In the genomic region with DNA sequence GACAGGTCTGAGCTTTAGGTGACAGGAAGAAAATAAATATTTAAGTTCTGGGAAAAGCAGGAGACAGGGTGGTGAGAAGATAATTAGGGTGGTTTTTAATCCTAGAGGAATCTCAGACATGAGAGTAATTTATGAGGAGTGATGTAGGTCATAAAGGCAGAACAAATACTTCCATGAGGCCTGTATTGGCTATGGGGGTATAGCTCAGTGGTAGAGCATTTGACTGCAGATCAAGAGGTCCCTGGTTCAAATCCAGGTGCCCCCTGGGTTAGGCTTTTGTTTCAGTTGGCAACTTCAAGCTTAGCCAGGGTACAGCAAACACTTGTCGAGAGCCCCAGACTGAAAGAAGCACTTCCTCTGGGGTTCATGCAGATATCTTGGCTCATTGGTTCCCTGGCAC, we compare ENCODE assay signal across 24 mouse cellular contexts.
DNase-seq lines count a peak whose midpoint lies in the region; ATAC-seq and TF ChIP-seq lines count a peak whose summit lies in the region.
"Had no signal": no experiment of that assay in that cellular context is flagged by ENCODE, and none has a peak within 500 bp of the region (broad histone marks: within the 10 kb centered on the region; RNA-seq: fewer than 3 reads in every experiment).

No protein-coding gene starts in this region.

- dilution Hi-C loops in CH12.LX (cut with MboI; ENCODE audit: extremely low pct_ligation_motif_present, extremely low pct_unique_long_range_greater_than_20kb, low sequenced_read_pairs) = no loop called here

- H3K79me2 ChIP-seq in CH12.LX (replicated peaks; ENCODE audit: control insufficient read depth, extremely low read depth, insufficient read depth, poor library complexity, severe bottlenecking) = no peaks in the 10 kb centered on the region
- H3K79me2 ChIP-seq in MEL (ENCODE audit: control insufficient read depth, insufficient read depth, low read length, poor library complexity) = no peaks in the 10 kb centered on the region

- no peak for TF ChIP-seq RAD21 in CH12.LX (IDR thresholded peaks at IDR 0.05; ENCODE audit: low read depth, low read length)
- TF ChIP-seq RAD21 in MEL (IDR thresholded peaks at IDR 0.05; ENCODE audit: low read depth, low read length) = no peak

- H3K27me3 ChIP-seq in CH12.LX (replicated peaks) (no peaks in the 10 kb centered on the region), MEL (ENCODE audit: control insufficient read depth in 1 of 2, insufficient read depth in 2 of 2, low read length in 2 of 2) (no peaks in the 10 kb centered on the region)
- peaks cover 12% of the 10 kb centered on the region for H3K27me3 ChIP-seq in hindbrain, embryonic 14.5 days (ENCODE audit: control insufficient read depth, insufficient read depth, low read length)
- H3K27me3 ChIP-seq: Patski had no signal

- TF ChIP-seq POLR2A in CH12.LX (IDR thresholded peaks at IDR 0.05; ENCODE audit: low read depth, low read length) = no peak
- no peak for TF ChIP-seq POLR2A in MEL (IDR thresholded peaks at IDR 0.05; ENCODE audit: control insufficient read depth in 1 of 2, insufficient read depth in 1 of 2, low read depth in 1 of 2, low read length in 2 of 2, poor library complexity in 1 of 2)

- TF ChIP-seq CTCF in CH12.LX (conservative IDR thresholded peaks at IDR 0.05 in 1 of 2, IDR thresholded peaks at IDR 0.05 in 1 of 2; ENCODE audit: low read depth in 2 of 2, low read length in 2 of 2) (no peak), MEL (IDR thresholded peaks at IDR 0.05 in 2 of 3, conservative IDR thresholded peaks at IDR 0.05 in 1 of 3; ENCODE audit: control insufficient read depth in 1 of 3, insufficient read depth in 1 of 3, low read depth in 2 of 3, low read length in 3 of 3, poor library complexity in 1 of 3, severe bottlenecking in 1 of 3) (no peak)

- H3K27ac ChIP-seq in CH12.LX (ENCODE audit: insufficient read depth, low read depth) = no peak overlapping the region
- H3K27ac ChIP-seq in MEL (ENCODE audit: control insufficient read depth, low read depth, low read length) = no peak overlapping the region
- no peak overlapping the region for H3K27ac ChIP-seq in hindbrain, embryonic 14.5 days

- in situ Hi-C loops in CH12.LX (cut with MboI; ENCODE audit: low pct_ligation_motif_present, low pct_unique_long_range_greater_than_20kb, low sequenced_read_pairs) = no loop called here

- no peak overlapping the region for H3K9ac ChIP-seq in CH12.LX (ENCODE audit: insufficient read depth, low read depth)
- no peak overlapping the region for H3K9ac ChIP-seq in MEL (ENCODE audit: control insufficient read depth, low read depth, low read length, poor library complexity, severe bottlenecking)
- no peak overlapping the region for H3K9ac ChIP-seq in hindbrain, embryonic 14.5 days

- no peak for ATAC-seq in hindbrain, embryonic 14.5 days (ENCODE audit: low FRiP score)
- ATAC-seq: activated CD4-positive, CD25-positive, alpha-beta regulatory T cell, adult 4 months; CD4-positive, CD25-positive, alpha-beta regulatory T cell, adult 4 months; Patski had no signal

- TF ChIP-seq EP300 in CH12.LX (IDR thresholded peaks at IDR 0.05; ENCODE audit: low read length) = no peak
- TF ChIP-seq EP300 in MEL (IDR thresholded peaks at IDR 0.05; ENCODE audit: low read depth in 1 of 2, low read length in 2 of 2) = no peak

- 70% methylated on average over 1 of the region's 1 CpGs for WGBS in hindbrain, embryonic 14.5 days

- H3K4me3 ChIP-seq in CH12.LX (replicated peaks in 1 of 3; ENCODE audit: low read depth in 2 of 3, low read length in 2 of 3, poor library complexity in 1 of 3) (no peak overlapping the region), MEL (ENCODE audit: control insufficient read depth in 1 of 2, insufficient read depth in 1 of 2, low read depth in 2 of 2, low read length in 2 of 2) (no peak overlapping the region)
- no peak overlapping the region for H3K4me3 ChIP-seq in hindbrain, embryonic 14.5 days (replicated peaks; ENCODE audit: low read length)

- H3K9me3 ChIP-seq in CH12.LX (replicated peaks; ENCODE audit: low read length) = no peaks in the 10 kb centered on the region
- no peaks in the 10 kb centered on the region for H3K9me3 ChIP-seq in MEL (replicated peaks; ENCODE audit: insufficient read depth, low read length)
- H3K9me3 ChIP-seq in hindbrain, embryonic 14.5 days (ENCODE audit: control insufficient read depth, low read length) = no peaks in the 10 kb centered on the region

- H3K4me2 ChIP-seq in CH12.LX (ENCODE audit: insufficient read depth, low read depth, poor library complexity, severe bottlenecking) = no peak overlapping the region
- H3K4me2 ChIP-seq in hindbrain, embryonic 14.5 days (replicated peaks) = no peak overlapping the region

- intact Hi-C loops in heart, postnatal 25 days (cut with DNase I) = no loop called here

- peak; percentile 18 for DNase-seq in heart, adult 11 months
- no peak for DNase-seq in heart, postnatal 25 days (ENCODE audit: low spot score)
- DNase-seq in CH12.LX (ENCODE audit: extremely low read depth) (peak; percentile 39), MEL (ENCODE audit: low read depth, low spot score) (peak; percentile 55), MEL-GATA-1-ER (ENCODE audit: extremely low read depth, low read depth) (peak; percentile 51)
- no peak for DNase-seq in urinary bladder, postnatal 36 days (ENCODE audit: low spot score in 2 of 2)
- no peak for DNase-seq in layer of hippocampus, postnatal 10 days (ENCODE audit: low spot score in 2 of 2)
- no peak for DNase-seq in hindbrain, embryonic 14.5 days (ENCODE audit: low spot score)
- DNase-seq: adrenal gland, adult 2 months; adrenal gland, adult 8-10 months; adrenal gland, postnatal 10 days; adrenal gland, postnatal 14 days; adrenal gland, postnatal 25 days; adrenal gland, postnatal 36 days; B cell, adult 2 months; cerebellum, adult 11 months; cerebellum, adult 11-12 months; cerebellum, adult 18-20 months; cerebellum, adult 2 months; cerebellum, adult 8-10 months had no signal

- peaks cover 0 to 7% of the 10 kb centered on the region in 2 experiments; a peak in 2 of 4 replicates for H3K4me1 ChIP-seq in CH12.LX (ENCODE audit: control insufficient read depth in 1 of 2, insufficient read depth in 2 of 2)
- H3K4me1 ChIP-seq in MEL (ENCODE audit: control insufficient read depth in 1 of 2, insufficient read depth in 2 of 2, low read length in 2 of 2) = 0 out of 4 replicates have a peak, but pooled peaks cover 0 to 3% of the 10 kb centered on the region in 2 experiments
- peaks cover 10% of the 10 kb centered on the region; the same call in 1 of the 2 replicates for H3K4me1 ChIP-seq in hindbrain, embryonic 14.5 days (replicated peaks; ENCODE audit: control insufficient read depth, insufficient read depth, low read length)

- H3K36me3 ChIP-seq in CH12.LX (replicated peaks in 1 of 2; ENCODE audit: control insufficient read depth in 1 of 2, insufficient read depth in 1 of 2, low read length in 1 of 2) (no peaks in the 10 kb centered on the region), MEL (ENCODE audit: control insufficient read depth in 1 of 2, insufficient read depth in 2 of 2, low read length in 2 of 2) (no peaks in the 10 kb centered on the region)
- H3K36me3 ChIP-seq in hindbrain, embryonic 14.5 days (replicated peaks; ENCODE audit: control insufficient read depth, insufficient read depth) = no peaks in the 10 kb centered on the region
- H3K36me3 ChIP-seq: G1E had no signal

TF ChIP-seq in CH12.LX, 34 proteins besides CTCF, POLR2A, EP300 and RAD21:
- TF ChIP-seq HCFC1 (IDR thresholded peaks at IDR 0.05; ENCODE audit: low read depth, low read length) = no peak
- no peak for TF ChIP-seq JUN (IDR thresholded peaks at IDR 0.05; ENCODE audit: insufficient read depth, low read depth, low read length)
- no peak for TF ChIP-seq ZMIZ1 (IDR thresholded peaks at IDR 0.05; ENCODE audit: low read depth, low read length)
- peak; percentile 73; the same call in 1 of the 2 replicates for TF ChIP-seq MAFK (IDR thresholded peaks at IDR 0.05; ENCODE audit: insufficient replicate concordance, low read length)
- no peak for TF ChIP-seq UBTF (IDR thresholded peaks at IDR 0.05; ENCODE audit: low read depth, low read length)
- TF ChIP-seq ELF1 (IDR thresholded peaks at IDR 0.05; ENCODE audit: low read depth, low read length) = peak; percentile 79
- no peak for TF ChIP-seq BHLHE40 (IDR thresholded peaks at IDR 0.05; ENCODE audit: low read depth, low read length)
- TF ChIP-seq JUND (conservative IDR thresholded peaks at IDR 0.05; ENCODE audit: low read depth, low read length) = no peak
- TF ChIP-seq TBP (conservative IDR thresholded peaks at IDR 0.05; ENCODE audit: low read depth, low read length) = peak; percentile 99

TF ChIP-seq in MEL, 35 proteins besides CTCF, POLR2A, EP300 and RAD21:
- TF ChIP-seq CHD1 (IDR thresholded peaks at IDR 0.05; ENCODE audit: low read depth, low read length) (no peak), MAX (IDR thresholded peaks at IDR 0.05; ENCODE audit: low read length) (no peak), TBP (IDR thresholded peaks at IDR 0.05; ENCODE audit: low read depth, low read length) (peak; percentile 99), SIN3A (IDR thresholded peaks at IDR 0.05; ENCODE audit: low read length) (no peak), ETS1 (IDR thresholded peaks at IDR 0.05; ENCODE audit: low read depth, low read length) (no peak), ZNF384 (IDR thresholded peaks at IDR 0.05; ENCODE audit: low read depth, low read length) (no peak), POLR2AphosphoS5 (IDR thresholded peaks at IDR 0.05; ENCODE audit: borderline replicate concordance, low read depth, low read length) (no peak), ZMIZ1 (IDR thresholded peaks at IDR 0.05; ENCODE audit: low read depth, low read length) (no peak), ZKSCAN1 (IDR thresholded peaks at IDR 0.05; ENCODE audit: low read depth, low read length) (no peak), TAL1 (IDR thresholded peaks at IDR 0.05; ENCODE audit: low read length) (no peak), ELF1 (IDR thresholded peaks at IDR 0.05; ENCODE audit: low read depth, low read length) (no peak), MAFK (IDR thresholded peaks at IDR 0.05; ENCODE audit: borderline replicate concordance, low read depth, low read length) (peak; percentile 86), JUND (IDR thresholded peaks at IDR 0.05; ENCODE audit: low read depth, low read length) (no peak), ZC3H11A (IDR thresholded peaks at IDR 0.05; ENCODE audit: low read depth, low read length) (no peak), GABPA (IDR thresholded peaks at IDR 0.05; ENCODE audit: low read depth, low read length) (no peak), MEF2A (IDR thresholded peaks at IDR 0.05; ENCODE audit: extremely low read depth, insufficient replicate concordance, low read depth, low read length, poor library complexity, severe bottlenecking) (no peak)

Comparison
In these comparisons a context has a peak if more than half of its experiments do, and no peak if none do; other contexts are left out.
1. DNase-seq: peak in heart, adult 11 months (single experiment), CH12.LX (single experiment), MEL (single experiment) and MEL-GATA-1-ER (single experiment); none in heart, postnatal 25 days (single experiment), urinary bladder, postnatal 36 days (0 of 2), layer of hippocampus, postnatal 10 days (0 of 2) and hindbrain, embryonic 14.5 days (single experiment).